Mouse (Mus musculus): ENCODE results near the gene Fam171a1.

The Fam171a1 gene

GRCm38 (mm10) chr2:3267879-3268278 is 153.9 kb downstream of the Fam171a1 start:
- peak in 1 of 2 experiments; percentile 16 for DNase-seq (ENCODE audit: low spot score in 2 of 2)

GRCm38 (mm10) chr2:3273349-3273748 is 159.3 kb downstream of the Fam171a1 start:
- no peak for DNase-seq (ENCODE audit: low spot score in 2 of 2)

- no peak for DNase-seq (ENCODE audit: low spot score in 2 of 2)
Observed at GRCm38 (mm10) chr2:3276106-3276505, 162.1 kb downstream of the Fam171a1 start.
